ENCODE assay signal across 14 mouse cellular contexts in the genomic region with DNA sequence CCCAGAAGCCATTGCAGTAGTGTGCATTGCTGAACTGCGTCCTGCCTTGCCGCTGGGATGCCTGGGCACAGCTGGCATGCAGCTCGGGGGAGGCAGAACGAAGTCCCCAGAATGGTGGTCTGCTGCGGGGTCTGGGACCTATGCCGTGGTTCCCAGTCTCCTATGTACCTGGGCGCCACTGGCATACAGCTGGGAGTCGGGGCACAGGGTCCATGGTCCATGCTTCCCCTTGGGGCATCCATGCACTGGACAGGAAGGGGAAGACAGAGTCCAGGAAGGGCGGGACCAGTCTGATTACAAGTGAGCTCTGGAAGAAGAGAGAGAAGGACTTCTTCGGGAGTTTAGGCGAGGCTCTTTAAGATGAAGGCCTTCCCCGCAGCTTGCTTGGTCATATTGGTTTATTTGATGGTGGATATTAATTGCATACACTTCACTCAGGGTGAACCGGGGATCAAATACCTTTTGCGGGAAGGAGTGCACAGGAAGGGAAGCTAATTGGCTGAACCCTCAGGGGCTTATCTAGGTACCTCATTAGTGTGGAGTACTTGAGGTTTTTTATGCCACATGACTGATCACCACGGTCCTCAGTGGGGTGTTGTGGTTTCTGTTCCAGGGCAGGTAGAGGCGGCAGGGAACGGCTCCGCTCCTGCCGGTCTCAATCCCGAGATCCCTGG. TPM values are rescaled to one million over a fixed set of nuclear protein-coding genes. Genes with fewer than 3 reads are reported as not detected.
DNase-seq lines count a peak whose midpoint lies in the region; ATAC-seq and TF ChIP-seq lines count a peak whose summit lies in the region.
"Had no signal": no experiment of that assay in that cellular context is flagged by ENCODE, and none has a peak within 500 bp of the region (broad histone marks: within the 10 kb centered on the region; RNA-seq: fewer than 3 reads in every experiment).

No protein-coding gene starts in this region.

- 0 out of 2 replicates have a peak overlapping the region, but pooled peaks have one; percentile 54 for H3K27ac ChIP-seq in lung, postnatal 0 days (ENCODE audit: low read length)
- peak overlapping the region; percentile 93 for H3K27ac ChIP-seq in kidney, embryonic 15.5 days
- H3K27ac ChIP-seq in stomach, embryonic 14.5 days (ENCODE audit: low read length) = peak overlapping the region; percentile 70; the same call in 1 of the 2 replicates
- H3K27ac ChIP-seq: embryonic facial prominence, embryonic 15.5 days had no signal

- H3K4me1 ChIP-seq in lung, postnatal 0 days (ENCODE audit: insufficient read depth, low read depth, low read length) = peaks cover 4% of the 10 kb centered on the region; the same call in 1 of the 2 replicates
- H3K4me1 ChIP-seq in kidney, embryonic 15.5 days = peaks cover 42% of the 10 kb centered on the region
- H3K4me1 ChIP-seq in stomach, embryonic 14.5 days (ENCODE audit: control insufficient read depth, insufficient read depth, low read length) = no peaks in the 10 kb centered on the region

- no peaks in the 10 kb centered on the region for H3K9me3 ChIP-seq in lung, postnatal 0 days (ENCODE audit: low read length)
- no peaks in the 10 kb centered on the region for H3K9me3 ChIP-seq in kidney, embryonic 15.5 days (replicated peaks)
- H3K9me3 ChIP-seq in stomach, embryonic 14.5 days (ENCODE audit: control insufficient read depth, low read depth, low read length) = no peaks in the 10 kb centered on the region
- H3K9me3 ChIP-seq: embryonic facial prominence, embryonic 15.5 days had no signal

- WGBS in lung, postnatal 0 days = 57% methylated on average over 20 of the region's 20 CpGs
- WGBS in kidney, embryonic 15.5 days = 67% methylated on average over 20 of the region's 20 CpGs
- WGBS in stomach, embryonic 14.5 days = 69% methylated on average over 20 of the region's 20 CpGs

- no peak for TF ChIP-seq CTCF in lung, postnatal 0 days (IDR thresholded peaks at IDR 0.05)

- TF ChIP-seq EP300 in lung, postnatal 0 days (IDR thresholded peaks at IDR 0.05) = no peak

- H3K27me3 ChIP-seq in lung, postnatal 0 days (replicated peaks; ENCODE audit: insufficient read depth, low read length) = no peaks in the 10 kb centered on the region
- no peaks in the 10 kb centered on the region for H3K27me3 ChIP-seq in kidney, embryonic 15.5 days
- no peaks in the 10 kb centered on the region for H3K27me3 ChIP-seq in stomach, embryonic 14.5 days (ENCODE audit: control insufficient read depth, insufficient read depth, low read length)
- H3K27me3 ChIP-seq: CH12.LX; embryonic facial prominence, embryonic 15.5 days had no signal

- no peak overlapping the region for H3K9ac ChIP-seq in lung, postnatal 0 days (replicated peaks; ENCODE audit: low read depth)
- H3K9ac ChIP-seq in kidney, embryonic 15.5 days = no peak overlapping the region
- no peak overlapping the region for H3K9ac ChIP-seq in stomach, embryonic 14.5 days (replicated peaks; ENCODE audit: low read depth, low read length)
- H3K9ac ChIP-seq: embryonic facial prominence, embryonic 15.5 days; lung, embryonic 14.5 days had no signal

- no peak overlapping the region for H3K4me3 ChIP-seq in lung, postnatal 0 days (ENCODE audit: low read depth, low read length)
- no peak overlapping the region for H3K4me3 ChIP-seq in kidney, embryonic 15.5 days (replicated peaks)
- no peak overlapping the region for H3K4me3 ChIP-seq in stomach, embryonic 14.5 days (ENCODE audit: low read depth, low read length)
- H3K4me3 ChIP-seq: embryonic facial prominence, embryonic 15.5 days had no signal

- no peak for DNase-seq in lung, postnatal 0 days (ENCODE audit: low spot score)
- DNase-seq in lung, postnatal 4 days = no peak
- no peak for DNase-seq in cerebellum, adult 9-11 months
- DNase-seq in cerebellum, adult 11-12 months = no peak
- DNase-seq: cerebellum, adult 11 months; heart, adult 18-20 months; heart, postnatal 36 days; right cerebral cortex, postnatal 25 days had no signal

- H3K4me2 ChIP-seq in lung, postnatal 0 days (replicated peaks; ENCODE audit: low read depth, low read length) = no peak overlapping the region
- H3K4me2 ChIP-seq in kidney, embryonic 15.5 days = 0 out of 2 replicates have a peak overlapping the region, but pooled peaks have one; percentile 14
- H3K4me2 ChIP-seq in stomach, embryonic 14.5 days (replicated peaks; ENCODE audit: low read depth, low read length) = no peak overlapping the region
- H3K4me2 ChIP-seq: embryonic facial prominence, embryonic 15.5 days; lung, embryonic 14.5 days had no signal

- ATAC-seq in lung, postnatal 0 days = no peak
- ATAC-seq in erythroblast, adult 5-6 weeks (replicated peaks; ENCODE audit: low FRiP score, poor library complexity, severe bottlenecking) = 0 out of 2 replicates have a peak, but pooled peaks have one; percentile 21
- ATAC-seq in kidney, embryonic 15.5 days (replicated peaks; ENCODE audit: low FRiP score) = no peak
- no peak for ATAC-seq in stomach, embryonic 14.5 days (ENCODE audit: insufficient number of reproducible peaks, insufficient read depth, low FRiP score, low read depth)

- no peaks in the 10 kb centered on the region for H3K36me3 ChIP-seq in lung, postnatal 0 days (ENCODE audit: insufficient read depth, low read length)
- no peaks in the 10 kb centered on the region for H3K36me3 ChIP-seq in kidney, embryonic 15.5 days
- no peaks in the 10 kb centered on the region for H3K36me3 ChIP-seq in stomach, embryonic 14.5 days (ENCODE audit: control insufficient read depth, insufficient read depth, low read length)
- H3K36me3 ChIP-seq: embryonic facial prominence, embryonic 15.5 days had no signal

RNA-seq across cellular contexts. Expression of a gene that starts 24.9 kb away (rescaled TPM):
- polyA plus RNA-seq in lung, postnatal 0 days (2015; fragmentation: Nextera tagmentation; extraction: Ambion mirVana) = 0.04 and 0.08 TPM in 2 replicates
- total RNA-seq in erythroblast, adult 5-6 weeks (2015; ENCODE audit: low replicate concordance) = not detected in 2 replicates
- not detected in 2 replicates for total RNA-seq in erythroblast, adult 5-6 weeks (2017; ENCODE audit: low replicate concordance)
- polyA plus RNA-seq in kidney, embryonic 15.5 days (2015; fragmentation: Nextera tagmentation; extraction: Ambion mirVana) = 1.8 and 4.4 TPM in 2 replicates
- polyA plus RNA-seq in stomach, embryonic 14.5 days (2014; fragmentation: Nextera tagmentation; extraction: Ambion mirVana) = 16.0 and 18.7 TPM in 2 replicates
- total RNA-seq: CH12.LX; heart, adult 18-20 months; heart, postnatal 36 days had no signal

RNA-seq across cellular contexts. Expression of a gene that starts 25.3 kb away (rescaled TPM):
- polyA plus RNA-seq in lung, postnatal 0 days (2015; fragmentation: Nextera tagmentation; extraction: Ambion mirVana) = 45.3 and 45.5 TPM in 2 replicates
- total RNA-seq in erythroblast, adult 5-6 weeks (2015; ENCODE audit: low replicate concordance) = 20.2 and 22.4 TPM in 2 replicates
- 20.9 and 22.4 TPM in 2 replicates for total RNA-seq in erythroblast, adult 5-6 weeks (2017; ENCODE audit: low replicate concordance)
- 79.6 and 81.5 TPM in 2 replicates for polyA plus RNA-seq in kidney, embryonic 15.5 days (2015; fragmentation: Nextera tagmentation; extraction: Ambion mirVana)
- polyA plus RNA-seq in stomach, embryonic 14.5 days (2014; fragmentation: Nextera tagmentation; extraction: Ambion mirVana) = 84.2 and 106 TPM in 2 replicates
